ENCODE assay signal across 9 mouse cellular contexts in the genomic region with DNA sequence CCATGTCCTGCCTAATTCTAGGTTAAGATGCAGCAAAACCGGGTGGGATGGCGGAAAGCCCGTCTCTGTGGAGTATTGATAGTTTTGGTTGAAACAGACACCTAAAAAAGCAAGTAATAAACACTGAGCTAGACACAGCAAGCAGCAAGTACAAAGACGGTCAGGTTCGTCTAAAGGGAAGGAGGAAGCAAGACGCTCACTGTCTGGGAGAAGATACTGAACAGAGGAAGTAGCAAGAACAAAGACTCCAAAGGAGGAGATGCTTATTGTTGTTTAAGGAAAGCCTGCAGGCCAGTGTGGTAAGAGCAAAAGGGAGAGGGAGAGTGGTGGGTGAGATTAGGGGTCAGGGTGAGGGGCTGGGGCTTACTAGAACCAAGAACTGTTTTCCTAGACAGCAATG. TPM values are rescaled to one million over a fixed set of nuclear protein-coding genes. Genes with fewer than 3 reads are reported as not detected.
DNase-seq lines count a peak whose midpoint lies in the region; ATAC-seq lines count a peak whose summit lies in the region.
"Had no signal": no experiment of that assay in that cellular context is flagged by ENCODE, and none has a peak within 500 bp of the region (broad histone marks: within the 10 kb centered on the region; RNA-seq: fewer than 3 reads in every experiment).

No protein-coding gene starts in this region.

- no peak for DNase-seq in kidney, postnatal 36 days
- DNase-seq in naive thymus-derived CD4-positive, alpha-beta T cell, adult 2 months (ENCODE audit: low read depth), result peak; percentile 24
- DNase-seq in embryo, embryonic 11 days, result no peak
- DNase-seq in kidney, postnatal 25 days, result no peak
- DNase-seq in adrenal gland, adult 8-10 months, result no peak
- DNase-seq: cerebellum, adult 9-10 months had no signal

- peaks cover 30% of the 10 kb centered on the region for H3K4me1 ChIP-seq in kidney, embryonic 14.5 days (ENCODE audit: control insufficient read depth, insufficient read depth, low read length)
- peaks cover 43% of the 10 kb centered on the region for H3K4me1 ChIP-seq in embryonic facial prominence, embryonic 13.5 days
- peaks cover 25% of the 10 kb centered on the region for H3K4me1 ChIP-seq in intestine, embryonic 16.5 days (ENCODE audit: control insufficient read depth, insufficient read depth, low read length)

- H3K4me3 ChIP-seq in kidney, embryonic 14.5 days (ENCODE audit: low read length), result no peak overlapping the region; the same call in 1 of the 2 replicates
- peak overlapping the region; percentile 74 for H3K4me3 ChIP-seq in embryonic facial prominence, embryonic 13.5 days
- peak overlapping the region; percentile 14; the same call in 1 of the 2 replicates for H3K4me3 ChIP-seq in intestine, embryonic 16.5 days (ENCODE audit: low read length)

- peak overlapping the region; percentile 96; the same call in 1 of the 2 replicates for H3K9ac ChIP-seq in kidney, embryonic 14.5 days (ENCODE audit: low read depth, low read length)
- H3K9ac ChIP-seq in embryonic facial prominence, embryonic 13.5 days, result peak overlapping the region; percentile 57
- H3K9ac ChIP-seq in intestine, embryonic 16.5 days (ENCODE audit: low read depth, low read length), result 0 out of 2 replicates have a peak overlapping the region, but pooled peaks have one; percentile 36

- H3K27ac ChIP-seq in kidney, embryonic 14.5 days (ENCODE audit: low read depth, low read length), result no peak overlapping the region
- peak overlapping the region; percentile 23; the same call in 1 of the 2 replicates for H3K27ac ChIP-seq in embryonic facial prominence, embryonic 13.5 days
- peak overlapping the region; percentile 40 for H3K27ac ChIP-seq in intestine, embryonic 16.5 days (ENCODE audit: low read length)

- peak overlapping the region; percentile 71 for H3K4me2 ChIP-seq in kidney, embryonic 14.5 days (replicated peaks; ENCODE audit: low read depth, low read length)
- H3K4me2 ChIP-seq in embryonic facial prominence, embryonic 13.5 days, result peak overlapping the region; percentile 72
- H3K4me2 ChIP-seq in intestine, embryonic 16.5 days (ENCODE audit: low read depth, low read length), result peak overlapping the region; percentile 82; the same call in 1 of the 2 replicates

- H3K9me3 ChIP-seq in kidney, embryonic 14.5 days (ENCODE audit: control insufficient read depth, low read length), result no peaks in the 10 kb centered on the region
- no peaks in the 10 kb centered on the region for H3K9me3 ChIP-seq in embryonic facial prominence, embryonic 13.5 days
- H3K9me3 ChIP-seq in intestine, embryonic 16.5 days (ENCODE audit: control insufficient read depth, low read length), result no peaks in the 10 kb centered on the region

- 46% methylated on average over 6 of the region's 6 CpGs for WGBS in kidney, embryonic 14.5 days
- 47% methylated on average over 6 of the region's 6 CpGs for WGBS in embryonic facial prominence, embryonic 13.5 days
- WGBS in intestine, embryonic 16.5 days, result 49% methylated on average over 6 of the region's 6 CpGs

- ATAC-seq in kidney, embryonic 14.5 days (ENCODE audit: low FRiP score, low TSS enrichment), result no peak
- no peak for ATAC-seq in embryonic facial prominence, embryonic 13.5 days (ENCODE audit: insufficient number of reproducible peaks, insufficient read depth, low FRiP score, low TSS enrichment, low read depth)
- no peak for ATAC-seq in intestine, embryonic 16.5 days

- H3K27me3 ChIP-seq in kidney, embryonic 14.5 days (ENCODE audit: control insufficient read depth, insufficient read depth, low read length), result no peaks in the 10 kb centered on the region
- no peaks in the 10 kb centered on the region for H3K27me3 ChIP-seq in embryonic facial prominence, embryonic 13.5 days
- no peaks in the 10 kb centered on the region for H3K27me3 ChIP-seq in intestine, embryonic 16.5 days (replicated peaks; ENCODE audit: control insufficient read depth, insufficient read depth, low read length)

- peaks cover 7% of the 10 kb centered on the region; the same call in 1 of the 2 replicates for H3K36me3 ChIP-seq in kidney, embryonic 14.5 days (ENCODE audit: control insufficient read depth, insufficient read depth, low read length)
- H3K36me3 ChIP-seq in embryonic facial prominence, embryonic 13.5 days, result peaks cover 12% of the 10 kb centered on the region; the same call in 1 of the 2 replicates
- no peaks in the 10 kb centered on the region for H3K36me3 ChIP-seq in intestine, embryonic 16.5 days (ENCODE audit: control insufficient read depth, insufficient read depth, low read length)

RNA-seq across cellular contexts. Expression of a gene that starts 2.4 kb away (rescaled TPM):
- 3.3 and 4.8 TPM in 2 replicates for polyA plus RNA-seq in kidney, embryonic 14.5 days (2014; fragmentation: Nextera tagmentation; extraction: Ambion mirVana)
- 5.5 and 6.6 TPM in 2 replicates for polyA plus RNA-seq in embryonic facial prominence, embryonic 13.5 days (2015; fragmentation: Nextera tagmentation; extraction: Ambion mirVana)
- 5.1 and 5.4 TPM in 2 replicates for polyA plus RNA-seq in intestine, embryonic 16.5 days (2015; fragmentation: Nextera tagmentation; extraction: Ambion mirVana)
- 10 to 100 TPM in 2 of 4 experiments, 1 to 10 TPM in 2; 6.6 to 19.5 (median 13.0) TPM for total RNA-seq in adrenal gland, adult 8-10 months (2022)

RNA-seq across cellular contexts. Expression of a gene that starts 2.9 kb away (rescaled TPM):
- polyA plus RNA-seq in kidney, embryonic 14.5 days (2014; fragmentation: Nextera tagmentation; extraction: Ambion mirVana), result 22.3 and 45.1 TPM in 2 replicates
- 39.5 and 46.3 TPM in 2 replicates for polyA plus RNA-seq in embryonic facial prominence, embryonic 13.5 days (2015; fragmentation: Nextera tagmentation; extraction: Ambion mirVana)
- polyA plus RNA-seq in intestine, embryonic 16.5 days (2015; fragmentation: Nextera tagmentation; extraction: Ambion mirVana), result 14.2 and 17.0 TPM in 2 replicates
- 10 to 100 TPM; 26.6 to 51.8 (median 37.2) TPM for total RNA-seq in adrenal gland, adult 8-10 months (2022)

Comparison
In these comparisons a context has a peak if more than half of its experiments do, and no peak if none do; other contexts are left out.
1. H3K9ac ChIP-seq: peak in every context shown above with its lines; median percentile 96 in kidney, embryonic 14.5 days; 57 in embryonic facial prominence, embryonic 13.5 days; 36 in intestine, embryonic 16.5 days.